Mouse (Mus musculus): ENCODE data around the gene Dhx36. TPM values are rescaled to one million over a fixed set of nuclear protein-coding genes. Genes with fewer than 3 reads are reported as not detected.

The Dhx36 gene
- polyA plus RNA-seq (2015; fragmentation: Nextera tagmentation; extraction: Ambion mirVana) = 15.9 and 16.9 TPM in 2 replicates

GRCm38 (mm10) chr3:62506488-62507205 lies at the start of gene Dhx36:
Gene Dhx36, minus strand, starts transcription at chr3:62507004.
- ATAC-seq = peak; percentile 100
- H3K4me2 ChIP-seq (replicated peaks; ENCODE audit: low read depth, low read length) = peak within 1 kb of the TSS; percentile 63
- H3K27me3 ChIP-seq (replicated peaks; ENCODE audit: insufficient read depth, low read length) = no peaks in the 10 kb centered on the region
- peak; percentile 97 for DNase-seq (ENCODE audit: low spot score)
- H3K27ac ChIP-seq (ENCODE audit: low read length) = peak within 1 kb of the TSS; percentile 91
- peak within 1 kb of the TSS; percentile 98 for H3K4me3 ChIP-seq (ENCODE audit: low read depth, low read length)
- H3K36me3 ChIP-seq (ENCODE audit: insufficient read depth, low read length) = no peaks in the 10 kb centered on the region
- peaks cover 6% of the 10 kb centered on the region; the same call in 1 of the 2 replicates for H3K4me1 ChIP-seq (ENCODE audit: insufficient read depth, low read depth, low read length)
- TF ChIP-seq EP300 (IDR thresholded peaks at IDR 0.05) (peak; percentile 44; the same call in 1 of the 2 replicates), CTCF (IDR thresholded peaks at IDR 0.05) (no peak; the same call in 1 of the 2 replicates)
- H3K9ac ChIP-seq (replicated peaks; ENCODE audit: low read depth) = peak within 1 kb of the TSS; percentile 94
- 2% methylated on average over 61 of the region's 66 CpGs for WGBS
- no peaks in the 10 kb centered on the region for H3K9me3 ChIP-seq (ENCODE audit: low read length)

GRCm38 (mm10) chr3:62527593-62527992 lies 20.8 kb upstream of the Dhx36 start:
- DNase-seq (ENCODE audit: low spot score) (no peak), ATAC-seq (no peak)
- no peaks in the 10 kb centered on the region for H3K27me3 ChIP-seq (replicated peaks; ENCODE audit: insufficient read depth, low read length)
- WGBS = 56% methylated on average over 5 of the region's 5 CpGs
- H3K4me3 ChIP-seq (ENCODE audit: low read depth, low read length) = no peak overlapping the region
- H3K9ac ChIP-seq (replicated peaks; ENCODE audit: low read depth) = no peak overlapping the region
- no peaks in the 10 kb centered on the region for H3K9me3 ChIP-seq (ENCODE audit: low read length)
- H3K4me1 ChIP-seq (ENCODE audit: insufficient read depth, low read depth, low read length) = no peaks in the 10 kb centered on the region
- no peak for TF ChIP-seq EP300 (IDR thresholded peaks at IDR 0.05)
- TF ChIP-seq CTCF (IDR thresholded peaks at IDR 0.05) = no peak
- no peak overlapping the region for H3K27ac ChIP-seq (ENCODE audit: low read length)
- H3K4me2 ChIP-seq (replicated peaks; ENCODE audit: low read depth, low read length) = no peak overlapping the region
- H3K36me3 ChIP-seq (ENCODE audit: insufficient read depth, low read length) = no peaks in the 10 kb centered on the region

GRCm38 (mm10) chr3:62527160-62527559 lies 20.4 kb upstream of the Dhx36 start:
- Histone ChIP-seq H3K27me3 (replicated peaks; ENCODE audit: insufficient read depth, low read length) (no peaks in the 10 kb centered on the region), H3K4me3 (ENCODE audit: low read depth, low read length) (no peak overlapping the region), H3K4me2 (replicated peaks; ENCODE audit: low read depth, low read length) (no peak overlapping the region), H3K9me3 (ENCODE audit: low read length) (no peaks in the 10 kb centered on the region), H3K9ac (replicated peaks; ENCODE audit: low read depth) (no peak overlapping the region), H3K36me3 (ENCODE audit: insufficient read depth, low read length) (no peaks in the 10 kb centered on the region), H3K27ac (ENCODE audit: low read length) (no peak overlapping the region), H3K4me1 (ENCODE audit: insufficient read depth, low read depth, low read length) (no peaks in the 10 kb centered on the region)
- WGBS = 31% methylated on average over 4 of the region's 4 CpGs
- peak; percentile 17 for DNase-seq (ENCODE audit: low spot score)
- TF ChIP-seq EP300 (IDR thresholded peaks at IDR 0.05) (no peak), CTCF (IDR thresholded peaks at IDR 0.05) (peak; percentile 62)
- ATAC-seq = no peak

GRCm38 (mm10) chr3:62507206-62507647 lies 423 bp upstream of the Dhx36 start:
- H3K27ac ChIP-seq (ENCODE audit: low read length) = no peak overlapping the region
- H3K36me3 ChIP-seq (ENCODE audit: insufficient read depth, low read length) = no peaks in the 10 kb centered on the region
- no peaks in the 10 kb centered on the region for H3K27me3 ChIP-seq (replicated peaks; ENCODE audit: insufficient read depth, low read length)
- peaks cover 6% of the 10 kb centered on the region; the same call in 1 of the 2 replicates for H3K4me1 ChIP-seq (ENCODE audit: insufficient read depth, low read depth, low read length)
- WGBS = 37% methylated on average over 5 of the region's 5 CpGs
- peak overlapping the region; percentile 63 for H3K4me2 ChIP-seq (replicated peaks; ENCODE audit: low read depth, low read length)
- ATAC-seq (no peak), DNase-seq (ENCODE audit: low spot score) (no peak)
- TF ChIP-seq EP300 (IDR thresholded peaks at IDR 0.05) = no peak
- no peak for TF ChIP-seq CTCF (IDR thresholded peaks at IDR 0.05)
- H3K4me3 ChIP-seq (ENCODE audit: low read depth, low read length) = peak overlapping the region; percentile 98
- no peak overlapping the region for H3K9ac ChIP-seq (replicated peaks; ENCODE audit: low read depth)
- H3K9me3 ChIP-seq (ENCODE audit: low read length) = no peaks in the 10 kb centered on the region

- DNase-seq (ENCODE audit: low spot score) (no peak), ATAC-seq (no peak)
- Histone ChIP-seq H3K9me3 (ENCODE audit: low read length) (no peaks in the 10 kb centered on the region), H3K4me3 (ENCODE audit: low read depth, low read length) (no peak overlapping the region), H3K27me3 (replicated peaks; ENCODE audit: insufficient read depth, low read length) (no peaks in the 10 kb centered on the region), H3K27ac (ENCODE audit: low read length) (no peak overlapping the region), H3K4me1 (ENCODE audit: insufficient read depth, low read depth, low read length) (peaks cover 6% of the 10 kb centered on the region; the same call in 1 of the 2 replicates), H3K4me2 (replicated peaks; ENCODE audit: low read depth, low read length) (peak overlapping the region; percentile 63), H3K36me3 (ENCODE audit: insufficient read depth, low read length) (peaks cover 7% of the 10 kb centered on the region; the same call in 1 of the 2 replicates), H3K9ac (replicated peaks; ENCODE audit: low read depth) (no peak overlapping the region)
- TF ChIP-seq CTCF (IDR thresholded peaks at IDR 0.05) = no peak
- no peak for TF ChIP-seq EP300 (IDR thresholded peaks at IDR 0.05)
- 46% methylated on average over 5 of the region's 5 CpGs for WGBS
Measured at GRCm38 (mm10) chr3:62505166-62505900, 1.5 kb downstream of the Dhx36 start.

GRCm38 (mm10) chr3:62499327-62499726 lies 7.5 kb downstream of the Dhx36 start:
- no peak overlapping the region for H3K4me3 ChIP-seq (ENCODE audit: low read depth, low read length)
- WGBS = 66% methylated on average over 4 of the region's 4 CpGs
- no peak for TF ChIP-seq EP300 (IDR thresholded peaks at IDR 0.05)
- no peak for TF ChIP-seq CTCF (IDR thresholded peaks at IDR 0.05)
- no peaks in the 10 kb centered on the region for H3K4me1 ChIP-seq (ENCODE audit: insufficient read depth, low read depth, low read length)
- peaks cover 23% of the 10 kb centered on the region; the same call in 1 of the 2 replicates for H3K36me3 ChIP-seq (ENCODE audit: insufficient read depth, low read length)
- H3K9me3 ChIP-seq (ENCODE audit: low read length) = no peaks in the 10 kb centered on the region
- ATAC-seq (no peak), DNase-seq (ENCODE audit: low spot score) (no peak)
- no peak overlapping the region for H3K9ac ChIP-seq (replicated peaks; ENCODE audit: low read depth)
- H3K27ac ChIP-seq (ENCODE audit: low read length) = no peak overlapping the region
- no peaks in the 10 kb centered on the region for H3K27me3 ChIP-seq (replicated peaks; ENCODE audit: insufficient read depth, low read length)
- no peak overlapping the region for H3K4me2 ChIP-seq (replicated peaks; ENCODE audit: low read depth, low read length)
